Mouse (Mus musculus) brain, adult 10 weeks (tissue): Measurements from ENCODE around the gene Hoxb4. TPM values are rescaled to one million over a fixed set of nuclear protein-coding genes. Genes with fewer than 3 reads are reported as not detected.

Experiments used
- polyA plus RNA-seq: library from polyadenylated mRNA; stranded (reverse); fragments of 350-450 nt; fragmentation: Illumina TruSeq; extraction: RNeasy Lipid Tissue Mini Kit (QIAGEN cat#74804); gene quantifications from one replicate; pipeline ENCODE4 v1.2.3, GENCODE M21; 2015; ENCODE audit warnings: low read depth, low replicate concordance

The Hoxb4 gene
- polyA plus RNA-seq = not detected

GRCm38 (mm10) chr11:96317608-96318367, at the start of gene Hoxb4:
Hoxb4 (plus strand) TSS chr11:96318267.

GRCm38 (mm10) chr11:96270996-96271540, 47.0 kb upstream of the Hoxb4 start, which contains the start of gene Hoxb9:
Hoxb9 (plus strand) TSS chr11:96271457.

GRCm38 (mm10) chr11:96281855-96282570, 36.1 kb upstream of the Hoxb4 start, which contains the start of gene Hoxb8:
Hoxb8 (plus strand) TSS chr11:96281905.

GRCm38 (mm10) chr11:96285771-96286738, 32.0 kb upstream of the Hoxb4 start, which contains the start of gene Hoxb7:
Hoxb7 (plus strand) TSS chr11:96286623.

GRCm38 (mm10) chr11:96291681-96292564, 26.1 kb upstream of the Hoxb4 start, which contains the start of gene Hoxb6:
Hoxb6 (plus strand) TSS chr11:96292476.

GRCm38 (mm10) chr11:96303151-96304099, 14.6 kb upstream of the Hoxb4 start, which contains the start of gene Hoxb5:
Hoxb5 (plus strand) TSS chr11:96303336.

GRCm38 (mm10) chr11:96323154-96323553, 5.1 kb downstream of the Hoxb4 start, which contains the start of gene Hoxb3:
Hoxb3 (plus strand) TSS chr11:96323326.

GRCm38 (mm10) chr11:96350341-96350624, 32.2 kb downstream of the Hoxb4 start, which contains the start of gene Hoxb2:
Hoxb2 (plus strand) TSS chr11:96350525.

GRCm38 (mm10) chr11:96365441-96366091, 47.5 kb downstream of the Hoxb4 start, which contains the start of gene Hoxb1:
Hoxb1 (plus strand) TSS chr11:96365752.

Other genes with a start within 250 kb of the Hoxb4 start
- 604 TPM for gene Atp5g1, start 242.6 kb upstream of the Hoxb4 start, polyA plus RNA-seq
- not detected for gene Calcoco2, start 206.3 kb upstream of the Hoxb4 start, polyA plus RNA-seq
- gene Ttll6, start 184.5 kb upstream of the Hoxb4 start, polyA plus RNA-seq = 0.59 TPM
- not detected for gene Hoxb13, start 124.0 kb upstream of the Hoxb4 start, polyA plus RNA-seq
- not detected for gene Hoxb9, start 46.8 kb upstream of the Hoxb4 start, polyA plus RNA-seq
- not detected for gene Hoxb8, start 36.4 kb upstream of the Hoxb4 start, polyA plus RNA-seq
- not detected for gene Hoxb7, start 31.6 kb upstream of the Hoxb4 start, polyA plus RNA-seq
- not detected for gene Hoxb6, start 25.8 kb upstream of the Hoxb4 start, polyA plus RNA-seq
- not detected for gene Hoxb5, start 14.9 kb upstream of the Hoxb4 start, polyA plus RNA-seq
- gene Hoxb3, start 5.1 kb downstream of the Hoxb4 start, polyA plus RNA-seq = not detected
- gene Hoxb2, start 32.3 kb downstream of the Hoxb4 start, polyA plus RNA-seq = not detected
- gene Hoxb1, start 47.5 kb downstream of the Hoxb4 start, polyA plus RNA-seq = not detected
- 2.9 TPM for gene Skap1, start 146.3 kb downstream of the Hoxb4 start, polyA plus RNA-seq